Mouse (Mus musculus): ENCODE measurements around the gene Trim29. TPM values are rescaled to one million over a fixed set of nuclear protein-coding genes. Genes with fewer than 3 reads are reported as not detected.

Gene Trim29
- polyA plus RNA-seq (2012; rRNA removed), result 0.11 and 0.79 TPM in 2 replicates

DNA sequence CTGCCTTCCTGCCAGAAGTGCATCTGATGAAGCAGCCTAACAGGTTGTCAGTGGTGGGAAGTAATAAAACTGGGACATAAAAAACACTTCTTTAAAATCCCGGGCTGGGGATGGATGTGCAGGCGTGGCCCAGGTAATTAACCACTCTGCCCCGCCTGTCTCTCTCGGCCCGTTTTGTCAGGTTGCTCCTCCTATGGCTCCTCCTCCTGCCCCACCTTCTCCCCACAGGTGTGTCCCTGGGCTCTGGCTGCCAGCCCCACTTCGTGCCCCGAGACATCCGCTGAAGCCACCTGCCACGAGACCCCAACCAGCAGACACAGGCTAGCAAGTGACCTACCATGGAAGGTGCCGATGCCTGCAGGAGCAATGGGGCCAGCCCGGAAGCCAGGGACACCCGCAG is at the start of gene Trim29:
Gene Trim29, plus strand, starts transcription at position 311 of the 400 bp plus-strand sequence.
- no peak for TF ChIP-seq POLR2A (IDR thresholded peaks at IDR 0.05; ENCODE audit: low read depth, low read length)
- no peak for TF ChIP-seq CTCF (IDR thresholded peaks at IDR 0.05; ENCODE audit: extremely low read depth, insufficient read length, insufficient replicate concordance, low read depth, low read length)
- 28% methylated on average over 12 of the region's 12 CpGs for WGBS
- no peak within 1 kb of the TSS for H3K27ac ChIP-seq (ENCODE audit: insufficient read depth, low read depth, low read length)
- H3K4me1 ChIP-seq (ENCODE audit: control insufficient read depth, insufficient read depth, insufficient read length, low read length), result peaks cover 5% of the 10 kb centered on the region; the same call in 1 of the 2 replicates
- no peaks in the 10 kb centered on the region for H3K36me3 ChIP-seq (ENCODE audit: control insufficient read depth, insufficient read depth, low read length)
- no peaks in the 10 kb centered on the region; the same call in 1 of the 2 replicates for H3K27me3 ChIP-seq (ENCODE audit: control insufficient read depth, insufficient read depth, low read length)
- H3K4me3 ChIP-seq (ENCODE audit: low read depth, low read length), result no peak within 1 kb of the TSS

DNA sequence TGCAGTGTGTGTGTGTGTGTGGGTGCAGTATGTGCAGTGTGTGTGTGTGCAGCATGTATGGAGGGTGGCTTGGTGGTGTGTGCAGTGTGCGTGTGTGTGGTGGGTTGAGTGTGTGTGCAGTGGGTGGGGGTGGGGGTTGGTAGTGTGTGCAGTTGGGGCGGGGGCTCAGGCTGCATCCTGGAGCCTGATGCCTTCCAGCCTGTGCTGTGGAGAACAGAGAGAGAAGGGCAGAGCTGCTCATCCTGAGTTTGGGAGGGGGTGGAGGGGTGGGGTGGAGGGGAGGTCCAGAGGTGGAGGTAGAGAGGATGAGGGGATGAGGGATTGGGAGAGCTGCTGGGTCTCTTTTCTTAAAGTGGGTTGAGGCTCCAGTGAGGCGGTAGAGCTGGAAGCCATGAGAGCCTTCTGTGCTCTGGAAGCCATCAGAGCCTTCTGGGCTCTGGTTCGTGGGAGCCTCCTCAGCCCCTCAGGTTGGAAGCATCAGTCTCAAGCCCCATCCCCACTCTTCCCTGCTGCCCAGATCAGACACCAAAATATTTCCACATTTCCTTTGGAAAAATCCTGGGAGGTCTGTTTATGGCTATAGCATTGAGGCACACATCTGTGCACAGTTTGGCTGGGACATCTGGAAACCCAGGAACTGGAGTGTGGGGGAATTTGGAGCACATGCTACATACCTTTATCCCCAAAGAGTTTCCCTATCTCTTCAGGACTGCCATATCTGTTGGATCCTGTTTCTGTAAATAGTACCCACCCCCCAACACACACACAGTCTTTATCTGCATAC is 49.3 kb upstream of the Trim29 start:
- peaks cover 29% of the 10 kb centered on the region for H3K4me1 ChIP-seq (ENCODE audit: control insufficient read depth, insufficient read depth, insufficient read length, low read length)
- H3K36me3 ChIP-seq (ENCODE audit: control insufficient read depth, insufficient read depth, low read length), result no peaks in the 10 kb centered on the region
- 84% methylated on average over 3 of the region's 4 CpGs for WGBS
- no peaks in the 10 kb centered on the region for H3K27me3 ChIP-seq (ENCODE audit: control insufficient read depth, insufficient read depth, low read length)
- peak overlapping the region; percentile 94 for H3K27ac ChIP-seq (ENCODE audit: insufficient read depth, low read depth, low read length)
- TF ChIP-seq CTCF (IDR thresholded peaks at IDR 0.05; ENCODE audit: extremely low read depth, insufficient read length, insufficient replicate concordance, low read depth, low read length) (no peak), POLR2A (IDR thresholded peaks at IDR 0.05; ENCODE audit: low read depth, low read length) (no peak)
- H3K4me3 ChIP-seq (ENCODE audit: low read depth, low read length), result no peak overlapping the region

DNA sequence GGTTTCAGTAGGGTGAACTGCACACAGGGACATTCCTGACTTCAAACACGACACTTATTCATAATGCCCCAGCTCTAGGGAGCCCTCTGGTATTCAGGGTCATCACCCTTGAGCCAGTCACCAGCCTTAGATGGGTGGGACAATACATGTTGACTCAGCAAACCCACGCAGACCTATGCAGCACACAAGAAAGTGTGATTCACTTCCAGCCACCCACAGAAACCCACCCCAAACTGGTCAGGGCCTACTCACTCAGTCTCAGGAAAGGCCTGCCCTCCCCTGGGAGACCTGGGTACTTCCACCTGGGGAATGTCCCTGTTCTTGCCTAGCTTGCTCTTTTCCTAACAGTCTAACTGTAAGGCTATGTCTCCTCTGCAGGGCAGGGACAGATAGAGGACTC is 48.7 kb upstream of the Trim29 start:
- TF ChIP-seq POLR2A (IDR thresholded peaks at IDR 0.05; ENCODE audit: low read depth, low read length) (no peak), CTCF (IDR thresholded peaks at IDR 0.05; ENCODE audit: extremely low read depth, insufficient read length, insufficient replicate concordance, low read depth, low read length) (peak; percentile 10; the same call in 1 of the 2 replicates)
- Histone ChIP-seq H3K27me3 (ENCODE audit: control insufficient read depth, insufficient read depth, low read length) (no peaks in the 10 kb centered on the region), H3K27ac (ENCODE audit: insufficient read depth, low read depth, low read length) (peak overlapping the region; percentile 94), H3K4me3 (ENCODE audit: low read depth, low read length) (no peak overlapping the region), H3K4me1 (ENCODE audit: control insufficient read depth, insufficient read depth, insufficient read length, low read length) (peaks cover 27% of the 10 kb centered on the region), H3K36me3 (ENCODE audit: control insufficient read depth, insufficient read depth, low read length) (no peaks in the 10 kb centered on the region)
- WGBS, result 62% methylated on average over 2 of the region's 2 CpGs

DNA sequence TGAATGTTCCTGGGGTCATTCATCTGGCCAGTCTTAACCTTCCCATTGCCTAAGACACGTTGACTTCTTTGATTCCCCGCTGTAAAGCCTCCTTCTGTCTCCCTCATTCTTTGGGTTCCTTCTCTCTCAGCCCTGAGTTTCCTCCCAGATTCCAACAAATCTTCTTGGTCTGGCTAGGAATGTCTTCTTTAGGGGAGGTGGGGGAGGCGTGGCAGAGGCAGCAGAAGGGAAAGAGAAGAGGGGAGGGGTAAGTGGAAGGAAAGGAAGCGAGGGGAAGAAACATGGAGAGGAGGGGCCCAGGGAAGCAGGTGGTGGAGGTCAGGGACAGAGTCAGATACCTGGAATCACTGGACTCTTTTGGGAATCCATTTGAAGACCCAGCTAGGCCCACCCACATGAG is 48.3 kb upstream of the Trim29 start:
- 72% methylated on average over 4 of the region's 4 CpGs for WGBS
- H3K36me3 ChIP-seq (ENCODE audit: control insufficient read depth, insufficient read depth, low read length), result no peaks in the 10 kb centered on the region
- H3K4me3 ChIP-seq (ENCODE audit: low read depth, low read length), result no peak overlapping the region
- peaks cover 26% of the 10 kb centered on the region for H3K4me1 ChIP-seq (ENCODE audit: control insufficient read depth, insufficient read depth, insufficient read length, low read length)
- peak overlapping the region; percentile 94 for H3K27ac ChIP-seq (ENCODE audit: insufficient read depth, low read depth, low read length)
- no peaks in the 10 kb centered on the region for H3K27me3 ChIP-seq (ENCODE audit: control insufficient read depth, insufficient read depth, low read length)
- TF ChIP-seq CTCF (IDR thresholded peaks at IDR 0.05; ENCODE audit: extremely low read depth, insufficient read length, insufficient replicate concordance, low read depth, low read length) (no peak), POLR2A (IDR thresholded peaks at IDR 0.05; ENCODE audit: low read depth, low read length) (no peak)

DNA sequence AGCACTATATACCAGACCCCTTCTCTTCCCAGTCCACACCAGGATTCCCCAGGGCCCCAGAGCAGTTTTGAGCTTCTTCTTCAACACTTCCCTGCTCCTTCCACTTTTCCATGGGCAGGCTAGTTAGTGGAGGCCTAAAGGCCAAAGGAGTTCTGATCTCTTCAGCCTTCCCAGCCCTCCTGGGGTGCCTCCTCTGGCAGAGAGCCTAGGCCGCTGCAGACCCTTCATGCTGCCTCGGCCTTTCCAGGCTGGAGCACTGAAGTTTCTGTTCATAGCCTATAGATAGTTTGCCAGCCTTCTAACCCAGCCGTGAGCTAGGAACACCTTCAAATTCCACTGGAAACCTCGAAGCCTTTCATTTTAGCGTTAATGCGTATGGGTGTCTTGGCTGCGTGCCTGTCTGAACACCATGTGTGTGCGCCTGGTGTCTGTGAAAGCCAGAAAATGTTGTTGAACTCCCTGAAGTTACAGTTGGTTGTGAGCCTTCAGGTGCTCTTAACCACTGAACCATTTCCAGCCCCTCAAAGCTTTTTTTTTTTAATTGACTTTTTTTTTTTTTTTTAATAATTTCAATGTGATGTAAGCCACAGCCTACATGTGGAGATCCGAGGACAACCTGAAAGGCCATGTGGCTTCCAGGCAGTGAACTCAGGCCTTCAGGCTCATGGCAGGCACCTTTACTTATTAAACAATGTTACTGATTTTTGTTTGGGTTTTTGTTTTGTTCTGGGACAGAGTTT is 47.7 kb upstream of the Trim29 start:
- Histone ChIP-seq H3K27ac (ENCODE audit: insufficient read depth, low read depth, low read length) (peak overlapping the region; percentile 94), H3K36me3 (ENCODE audit: control insufficient read depth, insufficient read depth, low read length) (no peaks in the 10 kb centered on the region), H3K27me3 (ENCODE audit: control insufficient read depth, insufficient read depth, low read length) (no peaks in the 10 kb centered on the region), H3K4me1 (ENCODE audit: control insufficient read depth, insufficient read depth, insufficient read length, low read length) (peaks cover 28% of the 10 kb centered on the region), H3K4me3 (ENCODE audit: low read depth, low read length) (no peak overlapping the region)
- WGBS, result 41% methylated on average over 9 of the region's 9 CpGs
- TF ChIP-seq POLR2A (IDR thresholded peaks at IDR 0.05; ENCODE audit: low read depth, low read length) (no peak), CTCF (IDR thresholded peaks at IDR 0.05; ENCODE audit: extremely low read depth, insufficient read length, insufficient replicate concordance, low read depth, low read length) (no peak)

DNA sequence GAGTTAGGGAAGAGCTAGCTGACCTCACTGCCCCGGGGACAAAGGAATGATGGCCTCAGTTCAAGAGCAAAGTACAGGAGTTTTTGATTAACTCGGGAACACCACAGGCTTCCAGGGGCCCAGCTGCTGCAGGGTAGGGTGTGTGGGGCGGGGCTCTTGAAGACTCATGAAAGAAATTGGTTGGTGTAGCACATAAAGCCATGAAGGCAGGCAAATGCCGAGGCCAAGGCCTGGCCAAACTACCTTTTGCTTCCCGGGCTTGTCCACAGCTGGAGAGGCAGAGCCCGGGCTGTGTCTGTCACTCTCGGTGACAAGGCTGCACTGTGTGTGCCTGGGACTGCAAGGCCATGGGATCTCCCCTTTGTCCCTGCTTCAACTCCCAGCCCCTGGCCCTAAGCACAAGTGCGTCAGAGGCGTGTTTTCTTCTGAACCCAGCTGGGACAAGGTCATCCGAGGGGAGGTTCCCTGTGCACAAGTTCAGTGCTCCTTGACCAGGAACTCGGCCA is 46.6 kb upstream of the Trim29 start:
- peak overlapping the region; percentile 94 for H3K27ac ChIP-seq (ENCODE audit: insufficient read depth, low read depth, low read length)
- TF ChIP-seq POLR2A (IDR thresholded peaks at IDR 0.05; ENCODE audit: low read depth, low read length) (no peak), CTCF (IDR thresholded peaks at IDR 0.05; ENCODE audit: extremely low read depth, insufficient read length, insufficient replicate concordance, low read depth, low read length) (no peak)
- no peaks in the 10 kb centered on the region for H3K36me3 ChIP-seq (ENCODE audit: control insufficient read depth, insufficient read depth, low read length)
- H3K27me3 ChIP-seq (ENCODE audit: control insufficient read depth, insufficient read depth, low read length), result no peaks in the 10 kb centered on the region
- H3K4me1 ChIP-seq (ENCODE audit: control insufficient read depth, insufficient read depth, insufficient read length, low read length), result peaks cover 28% of the 10 kb centered on the region
- peak overlapping the region; percentile 5; the same call in 1 of the 2 replicates for H3K4me3 ChIP-seq (ENCODE audit: low read depth, low read length)
- 11% methylated on average over 11 of the region's 11 CpGs for WGBS

DNA sequence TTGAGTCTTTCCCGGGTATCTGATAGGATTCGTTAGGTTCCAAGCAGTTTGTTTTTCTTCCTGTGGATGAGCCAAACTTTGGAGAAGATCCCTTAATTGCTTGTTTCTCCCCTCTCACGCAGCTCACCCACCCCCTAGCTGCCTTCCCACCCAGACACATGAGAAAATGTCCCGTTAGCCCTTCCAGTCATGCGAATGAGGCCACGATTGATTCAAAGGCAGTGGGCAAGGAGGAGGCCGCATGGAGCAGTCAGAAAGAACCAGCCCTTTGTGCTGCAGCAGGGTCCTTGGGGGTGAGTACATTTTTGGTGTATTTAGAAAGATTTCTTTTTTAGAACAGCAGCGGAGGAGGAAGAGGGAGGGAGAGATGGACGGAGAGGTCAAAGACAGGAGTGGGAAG is 45.5 kb upstream of the Trim29 start:
- Histone ChIP-seq H3K36me3 (ENCODE audit: control insufficient read depth, insufficient read depth, low read length) (no peaks in the 10 kb centered on the region), H3K27ac (ENCODE audit: insufficient read depth, low read depth, low read length) (peak overlapping the region; percentile 32), H3K27me3 (ENCODE audit: control insufficient read depth, insufficient read depth, low read length) (no peaks in the 10 kb centered on the region), H3K4me3 (ENCODE audit: low read depth, low read length) (peak overlapping the region; percentile 14; the same call in 1 of the 2 replicates), H3K4me1 (ENCODE audit: control insufficient read depth, insufficient read depth, insufficient read length, low read length) (peaks cover 28% of the 10 kb centered on the region)
- WGBS, result 79% methylated on average over 9 of the region's 9 CpGs
- no peak for TF ChIP-seq POLR2A (IDR thresholded peaks at IDR 0.05; ENCODE audit: low read depth, low read length)
- no peak; the same call in 1 of the 2 replicates for TF ChIP-seq CTCF (IDR thresholded peaks at IDR 0.05; ENCODE audit: extremely low read depth, insufficient read length, insufficient replicate concordance, low read depth, low read length)
